In genomic region chr2:75716046-75717016, GRCm38 (mm10) we compare ENCODE assay signal across 10 mouse cellular contexts. TPM values are rescaled to one million over a fixed set of nuclear protein-coding genes. Genes with fewer than 3 reads are reported as not detected.
DNase-seq lines count a peak whose midpoint lies in the region; ATAC-seq lines count a peak whose summit lies in the region.
"Had no signal": no experiment of that assay in that cellular context is flagged by ENCODE, and none has a peak within 500 bp of the region (broad histone marks: within the 10 kb centered on the region; RNA-seq: fewer than 3 reads in every experiment).

No protein-coding gene starts in this region.

- no peak overlapping the region for H3K4me3 ChIP-seq in forebrain, embryonic 14.5 days (ENCODE audit: low read depth, low read length)
- H3K4me3 ChIP-seq in forebrain, embryonic 11.5 days (ENCODE audit: low read depth, low read length), result no peak overlapping the region
- no peak overlapping the region for H3K4me3 ChIP-seq in midbrain, embryonic 12.5 days
- no peak overlapping the region for H3K4me3 ChIP-seq in midbrain, embryonic 13.5 days (replicated peaks)
- H3K4me3 ChIP-seq in limb, embryonic 12.5 days (replicated peaks), result no peak overlapping the region

- 44% methylated on average over 12 of the region's 12 CpGs for WGBS in forebrain, embryonic 14.5 days
- 48% methylated on average over 12 of the region's 12 CpGs for WGBS in forebrain, embryonic 11.5 days
- WGBS in midbrain, embryonic 12.5 days, result 57% methylated on average over 12 of the region's 12 CpGs
- WGBS in midbrain, embryonic 13.5 days, result 62% methylated on average over 12 of the region's 12 CpGs
- WGBS in limb, embryonic 12.5 days, result 43% methylated on average over 12 of the region's 12 CpGs

- no peaks in the 10 kb centered on the region for H3K9me3 ChIP-seq in forebrain, embryonic 14.5 days (replicated peaks; ENCODE audit: control insufficient read depth, low read length)
- H3K9me3 ChIP-seq in forebrain, embryonic 11.5 days (ENCODE audit: control insufficient read depth, low read length), result no peaks in the 10 kb centered on the region
- H3K9me3 ChIP-seq in midbrain, embryonic 12.5 days, result no peaks in the 10 kb centered on the region
- H3K9me3 ChIP-seq in midbrain, embryonic 13.5 days, result no peaks in the 10 kb centered on the region
- no peaks in the 10 kb centered on the region for H3K9me3 ChIP-seq in limb, embryonic 12.5 days

- no peaks in the 10 kb centered on the region for H3K36me3 ChIP-seq in forebrain, embryonic 14.5 days (ENCODE audit: control insufficient read depth, insufficient read depth, low read length)
- no peaks in the 10 kb centered on the region for H3K36me3 ChIP-seq in forebrain, embryonic 11.5 days (ENCODE audit: control insufficient read depth, insufficient read depth, low read length)
- no peaks in the 10 kb centered on the region for H3K36me3 ChIP-seq in midbrain, embryonic 12.5 days
- no peaks in the 10 kb centered on the region for H3K36me3 ChIP-seq in midbrain, embryonic 13.5 days
- H3K36me3 ChIP-seq in limb, embryonic 12.5 days, result no peaks in the 10 kb centered on the region

- H3K27me3 ChIP-seq in forebrain, embryonic 14.5 days (replicated peaks; ENCODE audit: control insufficient read depth, insufficient read depth, low read length), result no peaks in the 10 kb centered on the region
- H3K27me3 ChIP-seq in forebrain, embryonic 11.5 days (ENCODE audit: control insufficient read depth, insufficient read depth, low read length), result no peaks in the 10 kb centered on the region
- no peaks in the 10 kb centered on the region for H3K27me3 ChIP-seq in midbrain, embryonic 12.5 days
- H3K27me3 ChIP-seq in midbrain, embryonic 13.5 days, result no peaks in the 10 kb centered on the region
- no peaks in the 10 kb centered on the region for H3K27me3 ChIP-seq in limb, embryonic 12.5 days

- H3K4me2 ChIP-seq in forebrain, embryonic 14.5 days (ENCODE audit: low read length), result no peak overlapping the region
- no peak overlapping the region for H3K4me2 ChIP-seq in forebrain, embryonic 11.5 days (ENCODE audit: low read depth, low read length, severe bottlenecking)
- no peak overlapping the region for H3K4me2 ChIP-seq in midbrain, embryonic 12.5 days (replicated peaks)
- H3K4me2 ChIP-seq in midbrain, embryonic 13.5 days (replicated peaks), result no peak overlapping the region
- no peak overlapping the region for H3K4me2 ChIP-seq in limb, embryonic 12.5 days

- H3K4me1 ChIP-seq in forebrain, embryonic 14.5 days (ENCODE audit: control insufficient read depth, insufficient read depth, low read length), result no peaks in the 10 kb centered on the region
- no peaks in the 10 kb centered on the region for H3K4me1 ChIP-seq in forebrain, embryonic 11.5 days (replicated peaks; ENCODE audit: control insufficient read depth, insufficient read depth, low read length)
- H3K4me1 ChIP-seq in midbrain, embryonic 12.5 days, result no peaks in the 10 kb centered on the region
- H3K4me1 ChIP-seq in midbrain, embryonic 13.5 days (replicated peaks), result no peaks in the 10 kb centered on the region
- peaks cover 10% of the 10 kb centered on the region for H3K4me1 ChIP-seq in limb, embryonic 12.5 days (replicated peaks)

- no peak overlapping the region for H3K27ac ChIP-seq in forebrain, embryonic 14.5 days (ENCODE audit: low read depth, low read length)
- no peak overlapping the region for H3K27ac ChIP-seq in forebrain, embryonic 11.5 days (ENCODE audit: low read depth, low read length)
- 0 out of 2 replicates have a peak overlapping the region, but pooled peaks have one; percentile 1 for H3K27ac ChIP-seq in midbrain, embryonic 12.5 days (replicated peaks)
- no peak overlapping the region for H3K27ac ChIP-seq in midbrain, embryonic 13.5 days
- H3K27ac ChIP-seq in limb, embryonic 12.5 days, result 0 out of 2 replicates have a peak overlapping the region, but pooled peaks have one; percentile 29

- intact Hi-C loops in gastrocnemius, postnatal 14 days (cut with DNase I; ENCODE audit: low total_unique reads), result no loop called here

- H3K9ac ChIP-seq in forebrain, embryonic 14.5 days (ENCODE audit: low read length), result no peak overlapping the region
- no peak overlapping the region for H3K9ac ChIP-seq in forebrain, embryonic 11.5 days (ENCODE audit: low read length)
- H3K9ac ChIP-seq in midbrain, embryonic 12.5 days (replicated peaks), result no peak overlapping the region
- H3K9ac ChIP-seq in midbrain, embryonic 13.5 days (replicated peaks), result no peak overlapping the region
- H3K9ac ChIP-seq in limb, embryonic 12.5 days (replicated peaks), result no peak overlapping the region

- peak; percentile 52; the same call in 1 of the 2 replicates for ATAC-seq in forebrain, embryonic 14.5 days
- no peak for ATAC-seq in forebrain, embryonic 11.5 days (replicated peaks; ENCODE audit: low FRiP score)
- ATAC-seq in midbrain, embryonic 12.5 days (ENCODE audit: low FRiP score, low read depth), result no peak
- ATAC-seq in midbrain, embryonic 13.5 days, result no peak
- no peak for ATAC-seq in limb, embryonic 12.5 days (ENCODE audit: insufficient number of reproducible peaks, insufficient read depth, low FRiP score, low TSS enrichment, low read depth)

- DNase-seq in forebrain, embryonic 14.5 days (ENCODE audit: low spot score), result peak; percentile 38
- no peak for DNase-seq in forebrain, embryonic 11.5 days (ENCODE audit: low spot score)
- no peak for DNase-seq in urinary bladder, postnatal 14 days (ENCODE audit: low spot score)
- DNase-seq in adipocyte (ENCODE audit: low spot score), result no peak
- no peak for DNase-seq in gastrocnemius, postnatal 14 days
- DNase-seq: kidney, adult 8-10 months; right cerebral cortex, postnatal 25 days had no signal

RNA-seq across cellular contexts. Expression of gene Nfe2l2, which starts 11.9 kb away (rescaled TPM):
- polyA plus RNA-seq in forebrain, embryonic 14.5 days (2014; fragmentation: Nextera tagmentation; extraction: Ambion mirVana), result 17.7 and 17.9 TPM in 2 replicates
- 26.8 and 27.0 TPM in 2 replicates for polyA plus RNA-seq in forebrain, embryonic 11.5 days (2014; fragmentation: Nextera tagmentation; extraction: Ambion mirVana)
- 17.6 and 20.3 TPM in 2 replicates for polyA plus RNA-seq in midbrain, embryonic 12.5 days (2016; fragmentation: Nextera tagmentation; extraction: Ambion mirVana)
- 10.5 and 11.1 TPM in 2 replicates for polyA plus RNA-seq in midbrain, embryonic 13.5 days (2015; fragmentation: Nextera tagmentation; extraction: Ambion mirVana)
- polyA plus RNA-seq in limb, embryonic 12.5 days (2016; fragmentation: Nextera tagmentation; extraction: Ambion mirVana), result 31.3 and 31.8 TPM in 2 replicates
- total RNA-seq in gastrocnemius, postnatal 14 days (2021), result 10 to 100 TPM; 25.6 to 31.3 TPM

RNA-seq across cellular contexts. Expression of gene Hnrnpa3, which starts 57.3 kb away (rescaled TPM):
- polyA plus RNA-seq in forebrain, embryonic 14.5 days (2014; fragmentation: Nextera tagmentation; extraction: Ambion mirVana), result 182 and 209 TPM in 2 replicates
- polyA plus RNA-seq in forebrain, embryonic 11.5 days (2014; fragmentation: Nextera tagmentation; extraction: Ambion mirVana), result 318 and 325 TPM in 2 replicates
- 345 and 374 TPM in 2 replicates for polyA plus RNA-seq in midbrain, embryonic 12.5 days (2016; fragmentation: Nextera tagmentation; extraction: Ambion mirVana)
- polyA plus RNA-seq in midbrain, embryonic 13.5 days (2015; fragmentation: Nextera tagmentation; extraction: Ambion mirVana), result 279 and 291 TPM in 2 replicates
- polyA plus RNA-seq in limb, embryonic 12.5 days (2016; fragmentation: Nextera tagmentation; extraction: Ambion mirVana), result 393 and 427 TPM in 2 replicates
- total RNA-seq in gastrocnemius, postnatal 14 days (2021), result 100 to 1,000 TPM; 144 to 187 TPM

Comparison
In these comparisons a context has a peak if more than half of its experiments do, and no peak if none do; other contexts are left out.
1. H3K27ac ChIP-seq: peak in midbrain, embryonic 12.5 days (single experiment) and limb, embryonic 12.5 days (single experiment); none in forebrain, embryonic 14.5 days (single experiment), forebrain, embryonic 11.5 days (single experiment) and midbrain, embryonic 13.5 days (single experiment).